Mouse (Mus musculus) hindbrain, embryonic 16.5 days (tissue): ENCODE results near the gene Hoxa3. TPM values are rescaled to one million over a fixed set of nuclear protein-coding genes. Genes with fewer than 3 reads are reported as not detected.
A peak's percentile ranks its signal among the peaks of the same experiment; 100 is the strongest.

Source experiments
- ATAC-seq: fragments of 200-750 bp; cut with Nextera tagmentation; 2 replicates; pipeline ENCODE4 v1.8.0; 2017; ENCODE audit warnings: moderate TSS enrichment, moderate library complexity
- H3K27ac ChIP-seq: fragments of 300-500 bp; sonication (generic); 2 replicates; pipeline ENCODE4 v1.5.1; 2014; ENCODE audit warnings: low read depth, mild to moderate bottlenecking, control low read depth, low read length, moderate library complexity
- H3K27me3 ChIP-seq: fragments of 300-500 bp; sonication (generic); replicated peaks from 2 replicates; pipeline ENCODE4 v1.6.1; 2014; ENCODE audit warnings: low read length; ENCODE audit not compliant: control insufficient read depth, insufficient read depth
- H3K36me3 ChIP-seq: fragments of 300-500 bp; sonication (generic); 2 replicates; pipeline ENCODE4 v1.6.1; 2014; ENCODE audit warnings: mild to moderate bottlenecking, low read length, moderate library complexity, mixed read lengths; ENCODE audit not compliant: control insufficient read depth, insufficient read depth
- H3K4me1 ChIP-seq: fragments of 300-500 bp; sonication (generic); 2 replicates; pipeline ENCODE4 v1.6.1; 2014; ENCODE audit warnings: low read depth, low read length; ENCODE audit not compliant: control insufficient read depth, insufficient read depth
- H3K4me2 ChIP-seq: fragments of 300-500 bp; sonication (generic); 2 replicates; pipeline ENCODE4 v1.6.1; 2014; ENCODE audit warnings: mild to moderate bottlenecking, low read length, control low read depth, moderate library complexity
- H3K4me3 ChIP-seq: fragments of 300-500 bp; sonication (generic); 2 replicates; pipeline ENCODE4 v1.5.1; 2014; ENCODE audit warnings: mild to moderate bottlenecking, low read length, control low read depth, moderate library complexity
- H3K9ac ChIP-seq: fragments of 300-500 bp; sonication (generic); 2 replicates; pipeline ENCODE4 v1.6.1; 2014; ENCODE audit warnings: low read depth, mild to moderate bottlenecking, control low read depth, low read length, moderate library complexity
- H3K9me3 ChIP-seq: fragments of 300-500 bp; sonication (generic); 2 replicates; pipeline ENCODE4 v1.6.1; 2014; ENCODE audit warnings: mild to moderate bottlenecking, low read length, moderate library complexity; ENCODE audit not compliant: control insufficient read depth
- WGBS: fragments of 180-500 bp; shearing (Covaris S2); extraction: QIAGEN DNeasy Blood & Tissue Kit; methylation state at CpG from one replicate; pipeline ENCODE4 v1.1.7; 2014; 5-methylcytosine and 5-hydroxymethylcytosine counted together
- polyA plus RNA-seq: library from polyadenylated mRNA; unstranded; fragments of >200 nt; fragmentation: Nextera tagmentation; extraction: Ambion mirVana; gene quantifications from 2 replicates; pipeline ENCODE4 v1.2.1, GENCODE M21; 2015

Gene Hoxa3
- polyA plus RNA-seq, 1 experiment from 2014 or later: 12.9 TPM

DNA sequence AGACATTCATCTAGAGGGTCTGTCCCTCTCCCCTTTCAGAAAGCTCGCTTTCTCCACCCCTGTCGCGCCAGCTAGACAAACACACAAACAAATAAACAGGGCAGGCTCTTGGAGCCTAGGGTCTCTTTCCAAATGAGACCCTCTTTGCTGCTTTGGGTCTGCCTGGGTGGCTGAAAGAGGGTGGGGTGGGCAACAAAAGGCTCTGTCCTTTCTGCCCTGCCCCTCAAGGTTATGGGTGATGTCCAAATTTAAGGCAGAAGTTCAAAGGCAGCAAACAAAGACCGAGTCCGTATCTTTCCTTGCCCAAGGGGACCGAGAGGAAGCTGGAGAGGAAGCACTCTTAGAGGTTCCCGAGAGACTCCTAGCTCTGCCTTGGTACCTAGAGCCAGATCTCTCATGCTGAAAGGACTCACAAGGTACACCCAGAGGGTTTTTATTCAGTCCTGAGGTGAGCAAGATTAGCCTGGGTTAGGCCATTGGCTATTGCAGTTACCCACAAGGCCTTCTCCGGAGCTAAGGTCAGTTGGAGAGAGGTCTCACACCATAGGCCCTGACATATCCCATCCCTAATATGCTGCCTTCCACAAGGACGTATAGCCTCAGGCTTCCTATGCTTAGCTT is 28.0 kb upstream of the Hoxa3 start:
- Histone ChIP-seq H3K36me3 (no peaks in the 10 kb centered on the region), H3K9me3 (peaks cover 4% of the 10 kb centered on the region; the same call in 1 of the 2 replicates), H3K4me1 (peaks cover 4% of the 10 kb centered on the region; the same call in 1 of the 2 replicates), H3K27me3 (peaks cover 84% of the 10 kb centered on the region), H3K27ac (no peak overlapping the region), H3K4me2 (no peak overlapping the region), H3K4me3 (no peak overlapping the region), H3K9ac (no peak overlapping the region)
- ATAC-seq: no peak
- 4% methylated on average over 9 of the region's 9 CpGs for WGBS

GRCm38 (mm10) chr6:52240389-52241000 is 27.4 kb upstream of the Hoxa3 start, which contains the start of gene Hoxa10:
Gene Hoxa10, minus strand, starts transcription at chr6:52240854.
- no peak within 1 kb of the TSS for H3K9ac ChIP-seq
- no peak for ATAC-seq
- H3K9me3 ChIP-seq: peaks cover 2% of the 10 kb centered on the region; the same call in 1 of the 2 replicates
- peaks cover 85% of the 10 kb centered on the region for H3K27me3 ChIP-seq
- no peaks in the 10 kb centered on the region for H3K36me3 ChIP-seq
- H3K4me1 ChIP-seq: peaks cover 4% of the 10 kb centered on the region; the same call in 1 of the 2 replicates
- H3K27ac ChIP-seq: no peak within 1 kb of the TSS
- no peak within 1 kb of the TSS; the same call in 1 of the 2 replicates for H3K4me3 ChIP-seq
- 1% methylated on average over 35 of the region's 35 CpGs for WGBS
- H3K4me2 ChIP-seq: 0 out of 2 replicates have a peak within 1 kb of the TSS, but pooled peaks have one; percentile 6

DNA sequence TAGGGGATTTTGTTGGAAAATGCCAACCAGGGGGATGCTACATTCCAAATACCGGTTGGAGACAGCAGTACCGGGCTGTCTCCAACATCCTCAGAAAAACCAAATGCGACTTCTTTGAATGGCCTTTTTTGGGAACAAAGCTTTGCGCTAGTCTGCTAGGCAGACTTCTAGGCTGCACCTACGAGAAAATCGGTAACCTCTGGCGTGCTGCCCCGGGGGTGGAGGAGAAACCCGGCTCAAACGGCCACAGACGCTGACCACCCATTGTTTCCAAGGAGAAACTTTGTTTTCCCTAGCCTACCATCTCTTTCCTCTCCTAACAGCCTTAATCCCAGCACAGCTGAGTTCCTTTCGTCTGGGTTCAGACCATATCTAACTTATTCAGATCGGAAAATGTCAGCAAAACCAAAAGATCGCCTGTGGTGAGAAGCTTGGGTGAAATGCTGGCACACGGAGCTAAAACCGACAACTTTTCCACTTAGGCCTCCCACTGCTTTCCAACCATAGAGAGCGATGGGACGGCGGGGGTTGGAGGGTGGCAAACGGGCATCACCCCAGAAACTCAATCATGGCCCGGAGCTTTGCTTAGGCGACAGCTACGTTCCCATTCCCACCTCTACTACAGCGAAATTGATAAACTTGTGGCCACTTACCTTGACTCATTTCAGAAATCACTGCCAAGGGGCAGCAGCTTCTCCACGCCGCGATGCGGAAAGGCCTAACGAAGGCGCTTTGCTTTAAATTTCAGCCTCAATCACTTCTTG is 26.7 kb upstream of the Hoxa3 start:
- H3K4me1 ChIP-seq: peaks cover 4% of the 10 kb centered on the region; the same call in 1 of the 2 replicates
- ATAC-seq: no peak
- 2% methylated on average over 30 of the region's 30 CpGs for WGBS
- H3K27me3 ChIP-seq: peaks cover 86% of the 10 kb centered on the region
- no peaks in the 10 kb centered on the region for H3K9me3 ChIP-seq
- H3K36me3 ChIP-seq: no peaks in the 10 kb centered on the region
- no peak overlapping the region; the same call in 1 of the 2 replicates for H3K4me3 ChIP-seq
- no peak overlapping the region for H3K9ac ChIP-seq
- H3K27ac ChIP-seq: no peak overlapping the region
- H3K4me2 ChIP-seq: 0 out of 2 replicates have a peak overlapping the region, but pooled peaks have one; percentile 6

GRCm38 (mm10) chr6:52238976-52239375 is 25.8 kb upstream of the Hoxa3 start:
- H3K27ac ChIP-seq: no peak overlapping the region
- 3% methylated on average over 7 of the region's 7 CpGs for WGBS
- H3K4me3 ChIP-seq: no peak overlapping the region
- H3K9me3 ChIP-seq: no peaks in the 10 kb centered on the region
- H3K4me1 ChIP-seq: peaks cover 4% of the 10 kb centered on the region; the same call in 1 of the 2 replicates
- no peak overlapping the region for H3K4me2 ChIP-seq
- no peak for ATAC-seq
- H3K27me3 ChIP-seq: peaks cover 88% of the 10 kb centered on the region
- no peaks in the 10 kb centered on the region for H3K36me3 ChIP-seq
- no peak overlapping the region for H3K9ac ChIP-seq

GRCm38 (mm10) chr6:52238155-52238545 is 25.0 kb upstream of the Hoxa3 start:
- Histone ChIP-seq H3K9ac (no peak overlapping the region), H3K4me1 (peaks cover 4% of the 10 kb centered on the region; the same call in 1 of the 2 replicates), H3K4me2 (no peak overlapping the region), H3K4me3 (no peak overlapping the region), H3K27ac (no peak overlapping the region), H3K9me3 (no peaks in the 10 kb centered on the region), H3K27me3 (peaks cover 88% of the 10 kb centered on the region), H3K36me3 (no peaks in the 10 kb centered on the region)
- ATAC-seq: no peak
- WGBS: 4% methylated on average over 7 of the region's 7 CpGs

GRCm38 (mm10) chr6:52237346-52238154 is 24.4 kb upstream of the Hoxa3 start:
- WGBS: 7% methylated on average over 10 of the region's 10 CpGs
- Histone ChIP-seq H3K9ac (no peak overlapping the region), H3K4me3 (no peak overlapping the region), H3K27me3 (peaks cover 87% of the 10 kb centered on the region), H3K36me3 (no peaks in the 10 kb centered on the region), H3K4me1 (peaks cover 4% of the 10 kb centered on the region; the same call in 1 of the 2 replicates), H3K27ac (no peak overlapping the region), H3K9me3 (no peaks in the 10 kb centered on the region), H3K4me2 (no peak overlapping the region)
- ATAC-seq: no peak

DNA sequence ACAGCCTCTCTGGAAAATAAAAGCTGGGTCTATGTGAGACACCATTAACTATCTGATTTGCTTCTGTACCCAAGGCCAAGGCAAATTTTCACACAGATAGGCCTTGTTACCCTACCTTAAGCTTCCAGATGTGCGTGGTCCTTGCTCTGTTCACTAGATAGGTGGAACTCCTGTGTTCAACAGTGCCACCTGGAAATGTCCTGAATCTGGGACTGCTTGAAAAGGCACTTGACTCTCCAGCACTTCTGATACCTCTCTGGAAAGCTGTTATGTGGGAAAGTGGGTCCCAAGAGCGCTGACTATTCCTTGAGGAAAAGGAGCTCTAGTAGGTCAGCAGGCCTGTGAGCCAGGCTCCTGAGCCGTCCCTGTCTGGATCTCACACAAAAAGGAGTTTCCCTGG is 23.7 kb upstream of the Hoxa3 start:
- Histone ChIP-seq H3K36me3 (no peaks in the 10 kb centered on the region), H3K4me1 (peaks cover 4% of the 10 kb centered on the region; the same call in 1 of the 2 replicates), H3K27me3 (peaks cover 87% of the 10 kb centered on the region), H3K27ac (no peak overlapping the region), H3K9ac (no peak overlapping the region), H3K4me2 (no peak overlapping the region), H3K4me3 (no peak overlapping the region), H3K9me3 (no peaks in the 10 kb centered on the region)
- WGBS: 8% methylated on average over 3 of the region's 3 CpGs
- ATAC-seq: no peak

GRCm38 (mm10) chr6:52235866-52236265 is 22.7 kb upstream of the Hoxa3 start:
- no peak overlapping the region for H3K4me3 ChIP-seq
- WGBS: 25% methylated on average over 6 of the region's 6 CpGs
- ATAC-seq: no peak
- H3K4me1 ChIP-seq: peaks cover 4% of the 10 kb centered on the region; the same call in 1 of the 2 replicates
- H3K4me2 ChIP-seq: no peak overlapping the region
- H3K27ac ChIP-seq: no peak overlapping the region
- no peak overlapping the region for H3K9ac ChIP-seq
- no peaks in the 10 kb centered on the region for H3K36me3 ChIP-seq
- H3K9me3 ChIP-seq: no peaks in the 10 kb centered on the region
- H3K27me3 ChIP-seq: peaks cover 80% of the 10 kb centered on the region
